Mouse (Mus musculus): ENCODE measurements around the gene Caap1.

- TF ChIP-seq GATA1 (IDR thresholded peaks at IDR 0.05; ENCODE audit: borderline replicate concordance, low read length), result no peak
- no peak for TF ChIP-seq FLI1 (IDR thresholded peaks at IDR 0.05; ENCODE audit: low read length)
These were observed 83.3 kb downstream of the Caap1 start for GRCm38 (mm10) chr4:94473286-94473685.

Measured in megakaryocyte, embryonic 14.5 days (primary cell).